Mouse (Mus musculus): ENCODE measurements around the gene Nsl1. TPM values are rescaled to one million over a fixed set of nuclear protein-coding genes. Genes with fewer than 3 reads are reported as not detected.

Nsl1 gene
- total RNA-seq, 2 experiments from 2014 or later = 0.87 to 1.3 TPM

DNA sequence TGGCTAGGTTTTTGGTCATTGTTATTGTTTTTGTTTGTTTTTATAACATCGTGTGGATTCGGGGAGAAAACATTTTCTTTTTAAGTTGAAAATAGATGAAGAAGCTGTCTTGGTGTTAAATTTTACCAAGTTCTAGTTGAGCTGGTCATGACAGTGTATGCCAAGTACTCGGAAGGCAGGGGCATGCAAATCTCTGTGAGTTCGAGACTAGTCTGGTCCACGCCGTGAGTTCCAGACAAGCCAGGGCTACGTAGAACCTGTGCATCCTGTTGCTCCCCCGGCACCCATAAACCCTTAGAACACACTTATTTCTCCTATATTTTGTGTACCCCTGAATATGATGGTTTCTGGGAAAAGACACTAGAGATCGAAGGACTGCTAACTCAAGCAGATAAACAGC is 888 bp downstream of the Nsl1 start:
- no peak for TF ChIP-seq CTCF (conservative IDR thresholded peaks at IDR 0.05)
- no peak overlapping the region for H3K27ac ChIP-seq
- no peak for DNase-seq (ENCODE audit: low spot score in 2 of 2)
- no peak overlapping the region for H3K4me3 ChIP-seq

DNA sequence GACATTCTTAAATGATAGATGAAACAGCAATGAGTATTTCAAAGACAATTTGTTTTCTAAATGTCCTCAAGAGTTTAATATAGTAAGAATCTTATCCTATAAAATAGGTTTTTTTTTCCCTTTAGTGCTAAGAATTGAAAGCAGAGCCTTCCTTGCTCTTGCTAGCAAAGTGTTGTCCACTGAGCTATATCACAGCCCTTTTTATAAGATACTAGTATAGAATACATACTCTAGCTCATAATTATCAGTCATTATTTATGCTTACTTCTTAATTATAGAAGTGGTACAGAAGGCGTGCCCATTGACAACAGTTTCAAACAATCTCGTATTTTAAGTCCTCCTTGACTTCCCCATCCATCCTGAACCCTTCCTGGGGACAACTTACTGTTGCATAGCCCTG is 1.7 kb downstream of the Nsl1 start:
- no peak overlapping the region for H3K4me3 ChIP-seq
- TF ChIP-seq CTCF (conservative IDR thresholded peaks at IDR 0.05) = no peak
- DNase-seq (ENCODE audit: low spot score in 2 of 2) = no peak
- no peak overlapping the region for H3K27ac ChIP-seq

DNA sequence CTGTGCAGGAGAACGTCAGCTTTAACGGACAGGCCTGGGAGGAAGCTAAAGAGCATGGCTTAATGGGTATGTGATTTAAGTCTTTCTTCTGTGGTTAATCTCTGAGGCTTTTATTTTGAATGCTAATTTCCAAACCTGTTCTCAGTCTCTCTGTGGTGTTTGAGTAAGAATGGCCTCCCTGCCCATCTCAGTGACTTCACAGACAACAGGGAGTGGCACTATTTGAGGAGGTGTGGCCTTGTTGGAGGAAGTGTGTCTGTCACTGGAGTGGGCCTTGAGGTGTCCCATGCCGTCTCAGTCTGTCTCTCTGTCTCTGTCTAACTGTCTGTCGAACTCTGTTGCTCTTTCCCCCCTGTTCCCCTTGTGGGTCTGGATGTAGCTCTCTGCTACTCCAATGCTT is 2.4 kb downstream of the Nsl1 start:
- H3K4me3 ChIP-seq = no peak overlapping the region

DNA sequence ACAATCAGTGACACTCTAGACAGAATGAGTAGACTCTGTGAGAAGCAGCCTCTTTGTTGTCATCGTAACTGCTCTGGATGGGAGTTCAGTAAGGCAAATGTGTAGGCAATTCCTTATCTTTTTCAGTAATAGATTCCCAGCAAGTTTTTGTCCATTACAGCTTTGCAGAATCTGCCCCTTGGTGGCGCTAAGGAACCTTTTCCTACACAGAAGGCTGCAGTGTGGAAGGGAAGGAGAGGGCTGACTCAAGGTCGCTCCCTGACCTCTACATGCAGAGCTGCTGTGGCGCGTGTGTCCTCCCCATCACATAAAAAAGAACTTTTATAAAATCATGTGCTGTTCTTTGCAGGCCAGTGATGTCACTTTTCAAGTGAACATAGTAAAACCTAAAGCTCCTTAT is 5.6 kb downstream of the Nsl1 start:
- Histone ChIP-seq H3K4me3 (no peak overlapping the region), H3K27ac (no peak overlapping the region)
- TF ChIP-seq CTCF (conservative IDR thresholded peaks at IDR 0.05) = peak; percentile 48
- no peak for DNase-seq (ENCODE audit: low spot score in 2 of 2)

More for the DNA sequence above, 2.4 kb downstream of the Nsl1 start:
- no peak overlapping the region for H3K27ac ChIP-seq
- DNase-seq (ENCODE audit: low spot score in 2 of 2) = no peak
- no peak for TF ChIP-seq CTCF (conservative IDR thresholded peaks at IDR 0.05)

- no peak for TF ChIP-seq CTCF (conservative IDR thresholded peaks at IDR 0.05)
- Histone ChIP-seq H3K27ac (no peak overlapping the region), H3K4me3 (no peak overlapping the region)
- DNase-seq (ENCODE audit: low spot score in 2 of 2) = no peak
These were observed 7.4 kb downstream of the Nsl1 start for GRCm38 (mm10) chr1:191070259-191070658.

DNA sequence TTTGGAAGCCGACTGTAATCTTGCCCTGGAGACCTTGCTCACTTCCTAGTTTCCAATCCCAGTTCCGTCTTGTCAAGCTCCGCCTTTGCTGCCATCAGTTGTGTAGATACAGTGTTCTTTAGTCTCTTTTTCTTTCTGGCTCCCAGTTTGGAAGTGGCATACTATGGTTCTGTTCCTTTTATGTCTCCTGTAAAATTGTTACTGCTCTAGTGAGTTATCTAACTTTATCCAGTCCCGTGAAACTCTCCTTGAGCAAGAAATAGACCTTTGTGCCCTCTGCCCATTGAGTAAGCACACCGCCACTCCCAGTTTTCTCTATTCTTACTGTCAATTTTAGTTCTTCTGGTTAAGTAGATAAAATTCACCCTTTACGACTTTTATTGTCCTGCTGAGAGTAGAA is 8.8 kb downstream of the Nsl1 start:
- DNase-seq (ENCODE audit: low spot score in 2 of 2) = no peak
- TF ChIP-seq CTCF (conservative IDR thresholded peaks at IDR 0.05) = no peak
- 0 out of 2 replicates have a peak overlapping the region, but pooled peaks have one; percentile 43 for H3K27ac ChIP-seq

DNA sequence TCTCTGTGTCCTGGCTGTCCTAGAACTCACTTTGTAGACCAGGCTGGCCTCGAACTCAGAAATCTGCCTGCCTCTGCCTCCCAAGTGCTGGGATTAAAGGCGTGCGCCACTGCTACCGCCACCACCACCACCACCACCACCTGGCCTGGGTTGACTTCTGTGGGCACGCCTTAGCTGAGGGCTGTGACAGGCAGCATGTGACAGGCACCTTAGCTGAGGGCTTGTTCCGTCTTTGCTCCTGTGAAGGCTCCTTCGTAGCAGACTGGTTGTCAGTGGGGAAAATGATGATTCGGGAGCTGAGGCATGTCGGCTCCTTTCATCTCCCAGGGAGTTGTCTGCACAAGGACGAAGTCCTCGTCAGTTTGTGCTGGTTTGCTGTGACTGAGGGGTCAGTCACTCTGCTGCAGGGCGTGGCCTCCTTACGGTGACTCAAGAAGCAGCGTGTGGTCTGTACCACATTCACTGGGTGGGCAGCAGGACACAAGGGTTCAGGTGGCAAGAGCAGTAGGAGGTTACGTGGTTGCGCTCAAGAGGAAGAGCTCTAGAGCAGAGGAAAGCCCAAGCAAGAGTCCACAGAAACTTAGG is 9.6 kb downstream of the Nsl1 start:
- Histone ChIP-seq H3K27ac (peak overlapping the region; percentile 46; the same call in 1 of the 2 replicates), H3K4me3 (no peak overlapping the region)
- DNase-seq (ENCODE audit: low spot score in 2 of 2) = no peak
- TF ChIP-seq CTCF (conservative IDR thresholded peaks at IDR 0.05) = no peak

More for the DNA sequence above, 8.8 kb downstream of the Nsl1 start:
- H3K4me3 ChIP-seq = no peak overlapping the region

- Histone ChIP-seq H3K27ac (peak overlapping the region; percentile 46; the same call in 1 of the 2 replicates), H3K4me3 (no peak overlapping the region)
- peak in 1 of 2 experiments; percentile 42 for DNase-seq (ENCODE audit: low spot score in 2 of 2)
- TF ChIP-seq CTCF (conservative IDR thresholded peaks at IDR 0.05) = no peak
These were observed 10.2 kb downstream of the Nsl1 start for GRCm38 (mm10) chr1:191073001-191073400.

DNA sequence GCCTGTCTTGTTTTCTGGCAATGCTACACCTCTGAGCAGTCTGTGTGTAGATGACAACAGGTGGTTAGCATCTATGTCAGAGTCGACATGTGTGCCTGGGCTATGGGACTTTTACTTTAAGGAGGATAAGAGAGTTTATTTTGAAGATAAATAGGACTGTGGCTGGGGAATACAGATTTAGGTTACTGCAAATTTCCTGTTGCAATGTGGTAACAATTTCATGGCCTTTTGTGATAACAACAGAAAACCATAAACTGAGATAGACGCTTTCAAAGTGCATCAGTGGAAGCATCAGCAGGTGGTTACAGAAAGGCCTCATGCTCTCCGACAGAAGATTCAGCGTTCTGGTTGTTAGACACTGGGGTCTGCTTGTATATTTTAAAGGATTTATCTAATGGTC is 10.7 kb downstream of the Nsl1 start:
- Histone ChIP-seq H3K4me3 (no peak overlapping the region), H3K27ac (peak overlapping the region; percentile 14; the same call in 1 of the 2 replicates)
- DNase-seq (ENCODE audit: low spot score in 2 of 2) = no peak
- no peak for TF ChIP-seq CTCF (conservative IDR thresholded peaks at IDR 0.05)

DNA sequence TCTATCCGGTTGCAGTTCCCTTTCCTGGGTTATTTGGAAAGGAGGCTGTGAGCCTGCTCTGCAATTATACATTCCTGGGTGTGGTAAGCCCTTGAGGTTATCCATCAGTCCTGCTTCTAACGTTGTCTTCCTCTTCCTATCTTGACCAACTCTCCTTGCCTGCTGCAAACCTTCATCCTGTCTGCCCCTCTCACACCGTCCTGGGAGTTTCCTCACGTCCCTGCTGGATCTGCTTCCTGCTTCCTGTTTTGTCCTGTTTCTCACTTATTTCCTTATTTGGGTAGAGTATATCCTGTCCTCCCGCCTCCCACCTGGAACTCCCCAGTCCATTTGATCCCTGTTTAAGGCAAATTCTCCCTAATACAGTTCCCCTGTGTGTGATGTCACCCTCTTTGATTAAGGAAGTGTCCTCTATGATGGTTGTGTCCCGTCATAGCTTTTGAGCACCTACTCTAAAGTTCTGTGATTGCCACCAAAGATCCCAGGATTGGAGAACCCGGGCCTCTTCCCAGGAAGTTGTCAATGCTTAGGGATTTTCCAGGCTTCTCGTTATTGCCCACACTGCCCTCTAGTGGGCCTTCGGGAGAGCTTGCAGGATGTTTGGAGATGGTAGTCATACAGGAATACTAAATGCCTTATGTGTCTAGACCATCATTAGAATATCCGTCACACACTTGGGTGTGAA is 12.5 kb downstream of the Nsl1 start:
- Histone ChIP-seq H3K27ac (no peak overlapping the region), H3K4me3 (no peak overlapping the region)
- peak; percentile 94 for TF ChIP-seq CTCF (conservative IDR thresholded peaks at IDR 0.05)
- peak; percentile 58 to 60 for DNase-seq (ENCODE audit: low spot score in 2 of 2)

GRCm38 (mm10) chr1:191083230-191083629 is 20.4 kb downstream of the Nsl1 start:
- Histone ChIP-seq H3K27ac (no peak overlapping the region), H3K4me3 (no peak overlapping the region)
- TF ChIP-seq CTCF (conservative IDR thresholded peaks at IDR 0.05) = no peak
- no peak for DNase-seq (ENCODE audit: low spot score in 2 of 2)

DNA sequence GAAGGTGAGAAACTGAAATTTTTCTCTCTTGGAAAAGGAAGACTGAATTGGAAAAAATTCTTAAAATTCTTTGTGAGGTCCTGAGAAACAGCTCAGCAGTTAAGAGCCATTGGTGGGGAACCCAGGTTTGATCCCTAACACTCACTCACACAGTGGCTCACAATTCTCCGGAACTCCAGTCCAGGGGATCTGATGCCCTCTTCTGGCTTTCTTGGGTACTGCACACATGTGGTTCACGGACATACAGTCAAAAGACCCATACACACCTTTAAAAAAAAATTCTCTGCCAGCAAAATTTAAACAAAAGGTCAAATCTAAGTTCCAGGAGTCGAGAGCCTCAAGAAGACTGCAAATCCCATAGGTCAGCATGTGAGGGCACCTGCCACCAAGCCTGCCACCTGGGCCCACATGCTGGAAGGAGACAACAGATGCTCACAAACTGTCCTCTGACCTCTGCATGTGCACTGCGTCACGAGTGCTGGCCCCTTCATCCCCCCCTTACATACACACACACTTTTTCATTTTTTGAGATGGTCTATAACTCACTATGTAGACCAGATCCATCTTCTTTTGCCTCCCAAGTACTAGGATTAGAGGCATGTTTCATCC is 22.2 kb downstream of the Nsl1 start:
- no peak overlapping the region for H3K27ac ChIP-seq
- no peak overlapping the region for H3K4me3 ChIP-seq
- DNase-seq (ENCODE audit: low spot score in 2 of 2) = peak in 1 of 2 experiments; percentile 53
- peak; percentile 80 for TF ChIP-seq CTCF (conservative IDR thresholded peaks at IDR 0.05)

DNA sequence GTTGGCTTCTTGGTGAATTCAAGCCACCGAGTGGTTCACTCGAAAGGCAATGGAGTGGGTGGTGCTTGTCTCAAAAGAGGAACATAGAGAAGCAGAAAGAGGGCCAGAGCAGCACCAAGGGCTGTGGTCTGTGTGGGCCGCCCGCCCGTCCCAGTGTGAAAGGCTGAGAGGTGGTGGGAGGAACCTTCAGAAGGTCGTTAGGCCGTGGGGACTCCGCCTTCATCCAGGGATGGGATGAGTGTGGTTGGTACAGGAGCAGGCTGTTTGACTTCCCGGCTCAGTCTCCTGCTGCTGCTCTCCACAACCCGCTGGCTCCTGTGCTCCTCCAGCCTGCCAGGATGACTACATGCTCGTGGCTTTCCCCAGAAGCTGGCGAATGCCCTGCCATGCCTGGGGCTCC is 22.8 kb downstream of the Nsl1 start:
- H3K4me3 ChIP-seq = no peak overlapping the region
- TF ChIP-seq CTCF (conservative IDR thresholded peaks at IDR 0.05) = no peak
- no peak for DNase-seq (ENCODE audit: low spot score in 2 of 2)
- H3K27ac ChIP-seq = no peak overlapping the region
